Mouse (Mus musculus) liver, embryonic 16.5 days (tissue): Measurements from ENCODE around the gene Ehbp1. TPM values are rescaled to one million over a fixed set of nuclear protein-coding genes. Genes with fewer than 3 reads are reported as not detected.

Experiments
- ATAC-seq: fragments of 200-750 bp; cut with Nextera tagmentation; 2 replicates; pipeline ENCODE4 v1.8.0; 2017; ENCODE audit warnings: low read depth, mild to moderate bottlenecking, moderate number of reproducible peaks, moderate library complexity
- H3K27ac ChIP-seq: fragments of 300-500 bp; sonication (generic); 2 replicates; pipeline ENCODE4 v1.5.1; 2014; ENCODE audit warnings: mild to moderate bottlenecking, low read length
- H3K27me3 ChIP-seq: fragments of 300-500 bp; sonication (generic); 2 replicates; pipeline ENCODE4 v1.6.1; 2014; ENCODE audit warnings: low read depth, low read length, mixed read lengths; ENCODE audit not compliant: control insufficient read depth, insufficient read depth
- H3K36me3 ChIP-seq: fragments of 300-500 bp; sonication (generic); 2 replicates; pipeline ENCODE4 v1.6.1; 2014; ENCODE audit warnings: mild to moderate bottlenecking; ENCODE audit not compliant: control insufficient read depth, insufficient read depth
- H3K4me1 ChIP-seq: fragments of 300-500 bp; sonication (generic); 2 replicates; pipeline ENCODE4 v1.6.1; 2014; ENCODE audit warnings: low read depth, low read length, mixed read lengths; ENCODE audit not compliant: control insufficient read depth
- H3K4me2 ChIP-seq: fragments of 300-500 bp; sonication (generic); 2 replicates; pipeline ENCODE4 v1.6.1; 2014; ENCODE audit warnings: low read depth, low read length, mixed read lengths
- H3K4me3 ChIP-seq: fragments of 300-500 bp; sonication (generic); 2 replicates; pipeline ENCODE4 v1.5.1; 2014; ENCODE audit warnings: low read depth, mild to moderate bottlenecking, low read length
- H3K9ac ChIP-seq: fragments of 300-500 bp; sonication (generic); 2 replicates; pipeline ENCODE4 v1.6.1; 2014; ENCODE audit warnings: low read depth, low read length
- H3K9me3 ChIP-seq: fragments of 300-500 bp; sonication (generic); replicated peaks from 2 replicates; pipeline ENCODE4 v1.6.1; 2016; ENCODE audit warnings: low read length; ENCODE audit not compliant: control insufficient read depth
- WGBS: fragments of 180-500 bp; shearing (Covaris S2); extraction: QIAGEN DNeasy Blood & Tissue Kit; methylation state at CpG from one replicate; pipeline ENCODE4 v1.1.7; 2014; ENCODE audit not compliant: insufficient replicate concordance; 5-methylcytosine and 5-hydroxymethylcytosine counted together
- polyA plus RNA-seq: library from polyadenylated mRNA; unstranded; fragments of >200 nt; fragmentation: Nextera tagmentation; extraction: Ambion mirVana; gene quantifications from 2 replicates; pipeline ENCODE4 v1.2.1, GENCODE M21; 2015

The Ehbp1 gene
- polyA plus RNA-seq, 1 experiment from 2014 or later, result 3.1 TPM

GRCm38 (mm10) chr11:21994377-21995370 is 347.4 kb downstream of the Ehbp1 start:
- no peak for ATAC-seq
- Histone ChIP-seq H3K36me3 (no peaks in the 10 kb centered on the region), H3K27ac (no peak overlapping the region), H3K9ac (no peak overlapping the region), H3K4me3 (no peak overlapping the region), H3K27me3 (peaks cover 89% of the 10 kb centered on the region), H3K4me1 (peaks cover 3% of the 10 kb centered on the region; the same call in 1 of the 2 replicates), H3K4me2 (no peak overlapping the region), H3K9me3 (no peaks in the 10 kb centered on the region)
- WGBS, result 1% methylated on average over 34 of the region's 34 CpGs

GRCm38 (mm10) chr11:21993597-21994376 is 348.3 kb downstream of the Ehbp1 start:
- H3K9me3 ChIP-seq, result no peaks in the 10 kb centered on the region
- H3K27me3 ChIP-seq, result peaks cover 85% of the 10 kb centered on the region
- WGBS, result 3% methylated on average over 45 of the region's 47 CpGs
- no peak overlapping the region for H3K9ac ChIP-seq
- ATAC-seq, result no peak
- peaks cover 3% of the 10 kb centered on the region; the same call in 1 of the 2 replicates for H3K4me1 ChIP-seq
- H3K4me3 ChIP-seq, result no peak overlapping the region
- no peak overlapping the region for H3K4me2 ChIP-seq
- H3K27ac ChIP-seq, result no peak overlapping the region
- H3K36me3 ChIP-seq, result no peaks in the 10 kb centered on the region

GRCm38 (mm10) chr11:21992761-21993596 is 349.1 kb downstream of the Ehbp1 start:
- H3K27me3 ChIP-seq, result peaks cover 82% of the 10 kb centered on the region
- no peak overlapping the region for H3K4me3 ChIP-seq

GRCm38 (mm10) chr11:21988398-21988946 is 353.6 kb downstream of the Ehbp1 start:
- no peak for ATAC-seq
- no peak overlapping the region for H3K27ac ChIP-seq
- H3K9ac ChIP-seq, result no peak overlapping the region
- H3K4me2 ChIP-seq, result no peak overlapping the region
- peaks cover 2% of the 10 kb centered on the region; the same call in 1 of the 2 replicates for H3K4me1 ChIP-seq
- peaks cover 45% of the 10 kb centered on the region for H3K27me3 ChIP-seq
- H3K4me3 ChIP-seq, result no peak overlapping the region
- no peaks in the 10 kb centered on the region for H3K36me3 ChIP-seq
- WGBS, result 60% methylated on average over 1 of the region's 1 CpGs
- H3K9me3 ChIP-seq, result no peaks in the 10 kb centered on the region

More at GRCm38 (mm10) chr11:21992761-21993596, 349.1 kb downstream of the Ehbp1 start:
- peaks cover 3% of the 10 kb centered on the region; the same call in 1 of the 2 replicates for H3K4me1 ChIP-seq
- no peak overlapping the region for H3K4me2 ChIP-seq
- no peak overlapping the region for H3K9ac ChIP-seq
- no peak for ATAC-seq
- H3K27ac ChIP-seq, result no peak overlapping the region
- H3K9me3 ChIP-seq, result no peaks in the 10 kb centered on the region
- 2% methylated on average over 92 of the region's 96 CpGs for WGBS
- H3K36me3 ChIP-seq, result no peaks in the 10 kb centered on the region

GRCm38 (mm10) chr11:21985118-21985517 is 357.0 kb downstream of the Ehbp1 start:
- Histone ChIP-seq H3K9ac (no peak overlapping the region), H3K4me3 (no peak overlapping the region), H3K4me1 (no peaks in the 10 kb centered on the region), H3K9me3 (no peaks in the 10 kb centered on the region), H3K27ac (no peak overlapping the region), H3K27me3 (peaks cover 23% of the 10 kb centered on the region), H3K4me2 (no peak overlapping the region), H3K36me3 (no peaks in the 10 kb centered on the region)
- 19% methylated on average over 1 of the region's 1 CpGs for WGBS
- ATAC-seq, result no peak

- Histone ChIP-seq H3K27ac (no peak overlapping the region), H3K9ac (no peak overlapping the region), H3K36me3 (no peaks in the 10 kb centered on the region), H3K9me3 (no peaks in the 10 kb centered on the region), H3K4me2 (no peak overlapping the region), H3K27me3 (no peaks in the 10 kb centered on the region), H3K4me3 (no peak overlapping the region), H3K4me1 (no peaks in the 10 kb centered on the region)
- 58% methylated on average over 5 of the region's 5 CpGs for WGBS
- no peak for ATAC-seq
Observed at GRCm38 (mm10) chr11:21974005-21974531, 368.0 kb downstream of the Ehbp1 start.

- H3K36me3 ChIP-seq, result no peaks in the 10 kb centered on the region
- no peak for ATAC-seq
- H3K4me2 ChIP-seq, result no peak overlapping the region
- no peak overlapping the region for H3K4me3 ChIP-seq
- no peaks in the 10 kb centered on the region for H3K9me3 ChIP-seq
- H3K27ac ChIP-seq, result no peak overlapping the region
- H3K4me1 ChIP-seq, result no peaks in the 10 kb centered on the region
- no peaks in the 10 kb centered on the region for H3K27me3 ChIP-seq
- WGBS, result 59% methylated on average over 3 of the region's 3 CpGs
- H3K9ac ChIP-seq, result no peak overlapping the region
Observed at GRCm38 (mm10) chr11:21973597-21973996, 368.5 kb downstream of the Ehbp1 start.

GRCm38 (mm10) chr11:21968922-21969321 is 373.2 kb downstream of the Ehbp1 start:
- Histone ChIP-seq H3K4me2 (no peak overlapping the region), H3K9me3 (no peaks in the 10 kb centered on the region), H3K27ac (no peak overlapping the region), H3K36me3 (no peaks in the 10 kb centered on the region), H3K4me1 (no peaks in the 10 kb centered on the region), H3K27me3 (no peaks in the 10 kb centered on the region), H3K4me3 (no peak overlapping the region), H3K9ac (no peak overlapping the region)
- WGBS, result 70% methylated on average over 3 of the region's 3 CpGs
- ATAC-seq, result no peak
